Mouse (Mus musculus): ENCODE results near the gene Mctp2.

Gene Mctp2

DNA sequence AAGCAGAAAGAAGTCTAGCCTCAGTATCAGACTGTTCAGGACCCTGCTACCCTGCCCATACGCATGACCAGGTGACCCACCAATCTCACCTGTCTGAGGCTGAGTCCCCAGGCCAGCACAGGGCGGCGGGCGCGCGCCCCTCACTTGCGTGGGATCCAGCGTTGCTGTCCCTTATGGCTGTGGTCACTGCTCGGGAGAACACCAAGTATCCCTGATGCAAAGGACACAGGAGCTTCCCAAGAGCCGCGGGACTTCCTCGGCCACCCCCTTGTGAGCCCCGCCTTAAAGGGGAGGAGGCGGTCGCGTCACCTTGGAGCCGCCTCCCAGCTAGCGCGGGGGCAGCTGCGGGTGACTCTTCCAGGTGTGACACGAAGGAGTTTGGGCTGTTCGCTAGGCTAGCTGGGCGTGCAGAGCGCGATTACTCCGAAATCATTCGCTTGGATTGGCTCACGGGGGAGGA lies at the start of gene Mctp2:
Gene Mctp2 (minus strand): TSS at position 227 of the 460 bp plus-strand sequence.
- DNase-seq (ENCODE audit: low spot score), result peak; percentile 67

DNA sequence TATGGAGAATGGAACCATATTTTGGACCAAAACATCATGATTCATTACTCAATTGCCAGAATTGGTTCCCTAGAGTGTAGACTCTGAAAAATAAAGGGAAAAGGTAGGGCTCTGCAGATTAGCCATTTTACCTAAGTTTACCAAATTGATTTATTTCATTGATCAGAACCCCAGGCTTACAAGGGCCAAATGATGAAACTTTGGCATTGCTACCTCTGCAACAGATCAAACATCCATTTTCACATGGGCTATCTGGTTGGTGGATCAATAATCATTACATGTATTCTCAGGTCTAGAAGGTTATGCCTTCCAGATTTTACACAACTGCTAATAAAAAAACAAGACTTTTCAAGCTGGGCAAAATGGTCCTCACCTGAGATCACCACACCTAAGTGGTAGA lies 39.5 kb upstream of the Mctp2 start:
- no peak for DNase-seq (ENCODE audit: low spot score)

DNA sequence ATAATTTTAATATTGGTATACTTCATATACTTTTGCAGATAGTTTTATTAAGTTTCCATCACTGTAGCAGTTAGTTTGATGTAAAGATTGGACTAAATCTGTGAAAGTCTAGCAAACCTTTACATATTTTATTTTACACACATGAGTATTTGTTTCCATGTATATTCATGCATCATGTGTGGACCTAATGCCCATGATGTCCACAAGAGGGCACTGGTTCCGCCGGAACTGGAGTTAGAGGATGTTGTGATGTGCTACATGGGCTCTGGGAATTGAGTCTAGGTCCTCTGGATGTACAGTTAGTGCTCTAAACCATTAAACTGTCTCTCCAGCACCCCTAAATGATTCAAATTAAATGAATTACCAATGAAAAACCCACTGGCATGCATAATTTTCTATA lies 37.3 kb upstream of the Mctp2 start:
- DNase-seq (ENCODE audit: low spot score), result no peak

DNA sequence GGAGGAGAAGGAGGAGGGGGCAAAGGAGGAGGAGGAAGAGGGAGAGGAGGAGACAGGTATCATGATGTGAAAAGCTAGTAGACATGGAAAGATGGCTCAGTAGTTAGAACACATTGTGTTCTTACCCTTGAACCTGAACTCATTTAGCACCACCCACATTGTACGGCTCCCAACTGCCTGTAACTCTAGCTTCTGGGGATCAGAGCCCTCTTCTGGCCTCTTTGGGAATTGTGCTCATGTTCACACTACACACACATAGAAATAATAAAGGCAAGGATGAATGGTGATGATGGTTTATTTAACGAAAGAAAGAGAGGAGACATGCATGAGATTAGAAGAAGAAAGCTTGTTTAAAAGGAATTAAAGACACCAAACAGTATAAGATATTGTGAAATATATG lies 36.4 kb upstream of the Mctp2 start:
- DNase-seq (ENCODE audit: low spot score), result no peak

- DNase-seq (ENCODE audit: low spot score), result no peak
Measured at GRCm38 (mm10) chr7:72325961-72326360, 19.6 kb upstream of the Mctp2 start.

GRCm38 (mm10) chr7:72320906-72321305 lies 14.5 kb upstream of the Mctp2 start:
- DNase-seq (ENCODE audit: low spot score), result no peak

DNA sequence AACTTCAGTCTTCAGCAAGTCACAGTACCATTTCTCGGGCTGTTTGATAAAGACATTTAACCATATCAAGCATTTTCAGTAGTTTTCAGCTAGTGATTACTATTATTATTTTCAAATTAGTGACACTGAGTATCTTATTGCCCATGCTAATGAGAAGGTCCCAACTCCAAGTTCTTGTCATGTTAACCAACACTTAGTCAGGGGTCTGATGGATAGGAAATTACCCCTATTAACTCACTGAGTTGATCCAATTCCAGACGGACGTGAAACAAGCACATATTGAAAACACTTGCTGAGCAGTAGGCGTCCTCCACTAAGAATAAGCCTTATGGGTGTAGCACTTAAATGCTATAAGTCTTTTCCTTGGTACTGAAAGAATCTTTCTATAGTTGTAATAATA lies 14.0 kb upstream of the Mctp2 start:
- no peak for DNase-seq (ENCODE audit: low spot score)

- no peak for DNase-seq (ENCODE audit: low spot score)
Measured at GRCm38 (mm10) chr7:72314395-72315060, 8.1 kb upstream of the Mctp2 start.

DNA sequence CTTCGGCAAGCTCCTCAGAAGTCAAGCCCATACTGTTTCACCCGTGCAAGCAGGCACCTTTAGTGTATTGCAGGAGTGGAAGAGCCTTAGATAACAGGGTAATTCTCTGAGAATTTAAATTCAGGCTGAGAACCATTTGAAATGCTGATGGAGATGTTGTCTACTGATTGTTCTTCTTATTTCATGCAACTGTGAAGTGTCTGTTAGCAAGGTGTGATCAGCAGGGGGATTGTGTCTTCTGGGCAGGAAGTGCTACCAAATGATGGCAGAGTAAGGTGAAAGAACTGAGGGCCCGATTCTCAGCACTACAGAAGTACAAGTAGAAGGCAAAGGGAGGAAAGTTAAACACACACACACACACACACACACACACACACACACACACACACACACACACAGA lies 7.5 kb upstream of the Mctp2 start:
- DNase-seq (ENCODE audit: low spot score), result no peak

DNA sequence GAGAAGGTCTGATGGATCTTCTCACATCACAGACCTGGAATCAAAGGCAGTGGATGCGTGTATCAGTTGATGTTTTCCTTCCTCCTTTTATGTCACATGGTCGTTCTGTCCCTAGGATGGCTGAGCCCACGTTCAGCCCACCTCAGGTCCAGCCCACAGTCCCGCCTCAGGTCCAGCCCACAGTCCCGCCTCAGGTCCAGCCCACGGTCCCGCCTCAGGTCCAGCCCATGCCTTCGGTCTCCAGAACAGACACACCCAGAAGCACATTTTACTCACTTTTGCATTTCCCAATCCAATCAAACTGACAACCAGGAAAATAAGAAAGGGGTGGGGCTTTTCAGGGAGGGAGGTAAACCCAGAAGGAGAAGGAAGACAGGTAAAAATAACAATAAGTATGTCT lies 5.2 kb upstream of the Mctp2 start:
- DNase-seq (ENCODE audit: low spot score), result no peak

- no peak for DNase-seq (ENCODE audit: low spot score)
Measured at GRCm38 (mm10) chr7:72308078-72308477, 1.7 kb upstream of the Mctp2 start.

DNA sequence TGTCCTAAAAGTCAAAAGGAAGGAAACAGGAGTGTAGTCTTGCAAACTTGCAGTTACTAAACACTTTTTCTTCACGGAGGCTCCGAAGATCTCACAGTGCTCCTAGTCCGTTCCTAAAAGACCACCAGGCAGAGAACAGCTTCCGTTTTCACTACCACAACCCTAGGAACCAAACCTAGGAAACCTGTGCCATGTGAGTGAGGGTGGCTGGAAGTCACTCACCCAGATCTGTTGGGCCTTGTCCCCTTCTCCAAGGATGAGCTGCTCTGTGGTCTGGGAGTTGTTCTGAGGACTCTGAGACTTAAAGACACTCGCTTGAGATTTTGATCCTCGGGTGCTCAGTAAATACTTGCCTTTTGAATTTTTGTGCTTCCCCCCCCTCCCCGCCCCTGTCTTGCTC lies 439 bp upstream of the Mctp2 start:
- DNase-seq (ENCODE audit: low spot score), result no peak

DNA sequence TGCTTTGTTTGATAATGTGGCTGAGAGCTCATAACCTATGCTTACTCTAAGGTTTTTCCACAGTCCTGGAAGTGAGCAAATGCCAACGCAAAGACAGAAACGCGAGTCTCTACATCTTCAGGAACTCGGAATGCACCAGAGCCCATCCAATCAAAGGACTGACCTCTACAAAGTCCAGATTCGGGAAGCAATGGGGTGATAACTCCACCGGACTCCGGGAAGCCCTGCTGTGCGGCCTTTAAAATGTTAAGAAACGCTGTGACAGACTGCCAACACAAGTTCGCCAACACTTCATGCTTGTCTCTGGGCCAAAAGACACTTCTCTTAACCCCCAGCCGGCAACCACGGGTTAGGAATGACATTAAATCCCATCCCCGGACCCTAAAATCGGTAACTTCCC lies 437 bp downstream of the Mctp2 start:
- DNase-seq (ENCODE audit: low spot score), result no peak

- DNase-seq (ENCODE audit: low spot score), result no peak
Measured at GRCm38 (mm10) chr7:72301667-72302066, 4.7 kb downstream of the Mctp2 start.

- DNase-seq (ENCODE audit: low spot score), result no peak
Measured at GRCm38 (mm10) chr7:72299726-72300125, 6.7 kb downstream of the Mctp2 start.

DNA sequence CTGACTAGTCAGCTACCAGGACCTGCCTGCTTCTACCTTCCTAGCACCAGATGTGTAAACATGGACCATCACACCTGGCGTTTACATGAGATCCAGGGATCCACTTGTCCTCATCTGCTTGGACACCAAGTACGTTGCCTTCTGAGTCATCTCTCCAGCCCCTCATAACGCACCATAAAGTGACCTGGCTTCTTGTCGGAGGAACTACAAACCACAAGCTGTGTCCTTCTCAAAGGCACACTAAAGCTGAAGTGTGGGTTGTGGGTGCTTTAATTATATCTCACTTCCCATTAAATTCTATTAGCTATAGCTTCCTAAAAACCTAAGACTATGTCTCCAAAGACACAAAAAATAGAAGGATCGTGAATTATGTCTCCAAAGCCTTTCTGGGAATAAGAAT lies 9.4 kb downstream of the Mctp2 start:
- DNase-seq (ENCODE audit: low spot score), result no peak

DNA sequence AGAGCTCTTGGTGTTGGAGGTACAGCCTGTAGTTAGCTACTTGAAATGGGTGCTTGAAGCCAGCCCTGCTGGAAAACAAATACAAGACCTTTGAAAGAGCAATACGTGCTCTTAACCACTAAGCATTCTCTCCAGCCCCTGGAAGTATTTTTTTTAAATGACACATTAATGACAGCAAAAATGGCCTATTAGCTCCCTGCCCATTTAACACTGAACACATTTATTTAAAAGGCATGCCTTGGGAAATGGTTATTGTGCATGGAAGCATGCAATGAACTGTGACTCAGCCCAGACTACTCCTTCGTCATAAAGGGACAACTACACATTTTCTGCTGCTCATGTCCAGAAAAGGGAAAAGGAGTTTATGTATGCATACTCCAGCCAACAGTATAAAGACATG lies 10.2 kb downstream of the Mctp2 start:
- no peak for DNase-seq (ENCODE audit: low spot score)

GRCm38 (mm10) chr7:72294886-72295285 lies 11.5 kb downstream of the Mctp2 start:
- no peak for DNase-seq (ENCODE audit: low spot score)

DNA sequence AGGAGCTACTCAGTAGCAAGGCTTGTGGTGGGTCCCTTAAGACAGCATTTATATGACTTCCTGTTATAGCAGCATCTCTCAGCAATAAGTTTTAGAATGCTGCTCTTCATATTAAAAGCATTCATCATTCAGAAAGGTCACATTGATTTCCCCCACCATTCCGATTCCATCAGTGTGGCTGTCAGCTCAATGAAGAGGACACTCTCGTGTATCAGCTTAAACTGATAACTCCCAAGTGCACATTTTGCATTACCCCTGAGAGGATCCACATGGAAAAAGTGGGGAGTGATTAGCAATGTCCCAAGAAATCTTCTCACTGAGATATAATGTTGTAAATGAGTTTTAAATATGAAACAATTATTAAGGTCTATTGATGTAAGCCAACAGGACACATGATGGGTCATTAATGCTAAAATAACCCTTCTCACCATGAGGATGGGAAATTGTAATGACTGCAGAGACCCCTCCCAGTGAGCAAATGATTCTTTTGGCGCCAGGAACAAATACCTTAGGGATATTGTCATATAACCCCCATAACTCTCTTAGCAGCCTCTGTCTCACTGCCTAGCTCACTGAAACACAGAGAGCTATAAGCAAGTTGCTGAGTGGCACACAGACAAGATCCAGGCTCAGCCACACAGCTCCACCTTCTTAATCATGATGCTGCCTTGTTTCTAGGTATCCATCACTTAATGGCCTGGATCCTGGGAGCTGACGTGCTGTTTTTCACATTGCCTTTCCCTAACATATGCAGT lies 12.4 kb downstream of the Mctp2 start:
- no peak for DNase-seq (ENCODE audit: low spot score)

- no peak for DNase-seq (ENCODE audit: low spot score)
Measured at GRCm38 (mm10) chr7:72292232-72292913, 14.0 kb downstream of the Mctp2 start.

GRCm38 (mm10) chr7:72280721-72281120 lies 25.7 kb downstream of the Mctp2 start:
- no peak for DNase-seq (ENCODE audit: low spot score)

DNA sequence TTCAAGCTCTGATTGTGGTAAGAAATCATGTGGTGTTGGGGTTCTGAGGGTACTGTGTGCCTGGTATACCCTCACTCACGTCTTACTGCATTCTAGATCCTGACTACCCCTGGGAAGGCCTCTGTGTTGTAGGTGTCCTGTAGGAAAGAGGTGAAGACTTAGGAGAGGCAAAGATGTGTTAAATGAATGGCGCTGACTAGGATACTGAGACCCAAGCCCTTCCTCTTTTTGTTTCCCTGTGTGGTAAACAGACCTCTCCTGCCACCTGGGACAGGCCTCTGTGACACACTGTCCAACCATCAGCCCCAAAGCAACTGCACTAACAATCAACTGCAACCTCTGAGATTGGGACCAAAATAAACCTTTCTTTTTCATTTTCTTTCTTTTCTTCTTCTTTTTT lies 28.0 kb downstream of the Mctp2 start:
- no peak for DNase-seq (ENCODE audit: low spot score)

DNA sequence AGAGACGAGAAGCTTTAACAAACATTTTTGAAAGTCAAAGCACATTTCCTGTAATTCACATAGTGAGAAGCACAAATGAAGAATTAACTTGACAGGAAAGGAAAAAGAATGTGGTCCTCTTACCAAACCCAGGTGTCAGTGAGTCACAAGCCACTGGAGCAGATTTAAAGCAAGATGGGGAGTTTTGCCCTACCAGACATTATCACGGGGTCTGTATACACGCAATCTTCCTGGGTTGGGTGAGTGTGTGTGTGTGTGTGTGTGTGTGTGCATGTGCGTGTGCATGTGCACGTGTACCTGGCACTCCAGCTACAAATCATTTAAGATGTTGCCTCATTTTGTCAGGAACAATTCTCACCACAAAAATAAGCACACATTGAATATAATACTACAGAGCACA lies 30.9 kb downstream of the Mctp2 start:
- no peak for DNase-seq (ENCODE audit: low spot score)
